Mouse (Mus musculus): ENCODE data around the gene Arfgap2.

The Arfgap2 gene

GRCm38 (mm10) chr2:91259493-91259892 is 5.3 kb upstream of the Arfgap2 start:
- DNase-seq (ENCODE audit: low spot score in 2 of 2) = no peak

DNA sequence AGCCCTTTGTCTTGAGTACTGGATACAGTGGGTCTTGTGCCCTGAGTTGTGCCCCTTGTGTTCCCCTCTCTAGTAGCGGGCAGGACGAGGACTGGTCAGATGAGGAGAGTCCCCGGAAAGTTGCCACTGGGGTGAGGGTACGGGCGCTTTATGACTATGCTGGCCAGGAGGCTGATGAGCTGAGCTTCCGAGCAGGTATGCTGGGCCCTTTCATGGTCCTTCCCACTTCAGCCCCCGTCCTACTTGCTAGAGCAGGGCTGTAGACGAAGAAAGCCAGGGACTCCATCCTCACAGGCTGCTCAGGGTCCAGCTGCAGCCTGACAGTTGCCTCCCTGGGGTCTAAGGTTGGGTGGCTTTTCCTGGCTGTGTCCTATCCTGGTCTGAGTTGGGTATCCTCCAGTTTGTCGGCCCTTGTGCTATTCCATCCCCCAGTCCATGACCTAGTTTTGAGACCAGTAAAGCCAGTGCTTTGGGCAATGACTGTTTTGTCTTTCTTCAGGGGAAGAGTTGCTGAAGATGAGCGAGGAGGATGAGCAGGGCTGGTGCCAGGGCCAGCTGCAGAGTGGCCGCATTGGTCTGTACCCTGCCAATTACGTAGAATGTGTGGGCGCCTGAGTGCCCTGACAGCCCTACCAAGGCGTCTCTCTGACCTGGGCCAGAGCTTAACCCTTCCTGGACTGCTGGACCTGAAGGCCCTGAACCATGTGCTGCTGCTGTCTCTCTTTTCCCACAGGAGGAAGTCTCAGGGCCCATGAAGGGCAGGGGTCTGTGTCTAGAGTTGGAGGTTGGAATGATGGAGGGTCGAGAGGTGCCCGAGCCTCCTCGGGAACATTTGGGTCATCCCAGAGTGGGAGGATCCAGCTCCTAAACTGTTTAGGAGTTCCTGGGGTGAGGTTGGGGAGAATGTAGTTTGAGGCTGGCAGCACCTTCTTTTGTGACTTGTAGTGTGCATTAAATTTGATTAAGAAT is 798 bp upstream of the Arfgap2 start:
- DNase-seq (ENCODE audit: low spot score in 2 of 2) = no peak

- no peak for DNase-seq (ENCODE audit: low spot score in 2 of 2)
Observed at GRCm38 (mm10) chr2:91268042-91268441, 3.3 kb downstream of the Arfgap2 start.

GRCm38 (mm10) chr2:91268706-91269105 is 3.9 kb downstream of the Arfgap2 start:
- no peak for DNase-seq (ENCODE audit: low spot score in 2 of 2)

DNA sequence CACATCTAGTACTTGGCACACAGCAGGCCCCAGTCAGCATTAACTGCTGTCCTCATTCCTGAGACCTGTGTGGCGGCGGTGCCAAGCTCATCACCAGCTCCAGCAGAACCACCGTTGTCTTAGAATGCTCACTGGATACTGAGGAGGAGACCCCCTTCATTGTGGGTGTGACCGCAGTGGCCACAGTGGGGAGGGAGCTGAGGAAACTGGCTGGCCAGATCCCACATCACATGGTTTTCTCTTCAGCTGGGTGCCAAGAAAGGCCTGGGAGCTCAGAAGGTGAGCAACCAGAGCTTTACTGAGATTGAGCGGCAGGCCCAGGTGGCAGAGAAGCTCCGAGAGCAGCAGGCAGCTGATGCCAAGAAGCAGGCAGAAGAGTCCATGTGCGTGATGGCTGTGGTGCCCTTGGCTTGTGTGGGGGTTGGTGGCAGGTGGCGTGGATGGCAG is 4.9 kb downstream of the Arfgap2 start:
- DNase-seq (ENCODE audit: low spot score in 2 of 2) = no peak

- no peak for DNase-seq (ENCODE audit: low spot score in 2 of 2)
Observed at GRCm38 (mm10) chr2:91278749-91279371, 14.1 kb downstream of the Arfgap2 start.

- DNase-seq (ENCODE audit: low spot score in 2 of 2) = no peak
Observed at GRCm38 (mm10) chr2:91279372-91279755, 14.6 kb downstream of the Arfgap2 start.

DNA sequence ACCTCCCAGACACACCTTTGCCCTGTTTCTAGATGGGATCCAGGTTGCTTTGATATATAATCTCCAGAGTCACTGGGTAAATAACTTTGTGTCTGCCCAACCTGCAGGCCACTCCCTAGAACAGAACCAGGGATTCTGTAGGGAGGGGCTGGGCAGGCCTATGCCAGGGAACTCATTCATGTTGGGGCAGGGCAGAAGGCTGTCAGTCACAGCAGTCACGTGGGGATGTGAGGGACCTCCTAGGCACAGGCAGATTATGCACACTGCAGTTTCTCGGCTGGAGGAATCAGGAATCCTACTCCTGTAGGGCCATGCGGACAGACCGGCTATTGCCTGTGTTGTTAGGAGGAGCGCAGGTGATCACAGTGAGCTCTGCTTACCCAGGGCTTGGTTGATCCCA is 16.6 kb downstream of the Arfgap2 start:
- DNase-seq (ENCODE audit: low spot score in 2 of 2) = peak in 1 of 2 experiments; percentile 42

DNA sequence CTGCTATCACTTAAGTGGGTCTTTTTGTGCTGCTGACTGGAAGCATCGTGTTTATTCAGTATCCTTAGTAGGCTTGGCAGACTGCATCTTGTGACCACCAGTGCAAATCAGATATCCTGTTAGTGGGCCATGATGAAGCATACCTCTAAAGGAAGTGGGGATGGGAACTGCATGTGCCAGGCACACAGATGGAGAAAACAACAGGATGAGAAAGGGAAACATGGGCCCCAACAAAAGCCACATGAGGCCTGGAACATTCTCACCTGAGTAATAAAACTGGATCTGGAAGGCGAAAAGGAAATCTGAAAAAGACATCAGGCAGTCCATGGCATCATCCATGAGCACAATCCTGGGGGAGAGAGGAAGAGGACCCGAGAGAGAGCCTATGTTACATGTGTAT is 19.2 kb downstream of the Arfgap2 start:
- no peak for DNase-seq (ENCODE audit: low spot score in 2 of 2)

DNA sequence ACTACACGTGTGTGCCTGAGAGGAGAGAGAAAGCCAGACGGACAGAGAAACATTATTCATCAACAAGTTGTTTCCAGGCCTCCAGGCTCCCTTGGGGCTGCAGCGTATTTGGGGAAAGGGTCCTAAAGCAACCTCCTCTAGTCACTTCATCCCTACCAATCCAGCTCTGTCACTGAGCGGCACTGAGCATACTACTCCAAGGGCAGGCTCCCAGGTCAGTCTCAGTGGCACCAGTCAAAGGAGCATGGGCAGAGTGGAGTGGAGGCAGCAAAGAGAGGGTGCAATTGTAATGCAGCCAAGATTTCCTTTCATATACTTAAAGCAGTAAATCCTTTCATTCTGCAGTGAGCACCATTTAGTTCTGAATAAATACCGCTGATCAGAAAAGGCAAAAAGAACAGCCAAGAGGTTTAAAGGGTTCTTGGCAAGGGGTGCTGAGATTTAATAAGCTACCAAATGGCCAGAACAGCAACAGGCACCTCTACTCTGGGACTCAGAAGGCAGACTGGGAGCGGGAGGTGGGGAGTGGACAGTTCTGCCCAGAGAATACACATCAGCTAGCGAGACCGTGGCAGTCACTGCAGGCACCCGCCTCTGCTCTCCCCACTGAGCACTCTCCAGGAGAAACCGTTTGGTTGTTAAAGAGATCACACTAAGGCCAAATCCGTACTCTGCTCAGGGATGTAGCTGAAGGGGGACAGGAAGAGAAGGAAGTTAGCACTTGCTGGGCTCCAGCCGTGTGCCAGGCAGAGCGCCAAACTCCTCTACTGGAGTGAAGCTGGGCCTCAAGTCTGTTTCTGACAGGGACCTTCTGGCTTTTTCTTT is 19.8 kb downstream of the Arfgap2 start:
- DNase-seq (ENCODE audit: low spot score in 2 of 2) = peak in 1 of 2 experiments; percentile 30

DNA sequence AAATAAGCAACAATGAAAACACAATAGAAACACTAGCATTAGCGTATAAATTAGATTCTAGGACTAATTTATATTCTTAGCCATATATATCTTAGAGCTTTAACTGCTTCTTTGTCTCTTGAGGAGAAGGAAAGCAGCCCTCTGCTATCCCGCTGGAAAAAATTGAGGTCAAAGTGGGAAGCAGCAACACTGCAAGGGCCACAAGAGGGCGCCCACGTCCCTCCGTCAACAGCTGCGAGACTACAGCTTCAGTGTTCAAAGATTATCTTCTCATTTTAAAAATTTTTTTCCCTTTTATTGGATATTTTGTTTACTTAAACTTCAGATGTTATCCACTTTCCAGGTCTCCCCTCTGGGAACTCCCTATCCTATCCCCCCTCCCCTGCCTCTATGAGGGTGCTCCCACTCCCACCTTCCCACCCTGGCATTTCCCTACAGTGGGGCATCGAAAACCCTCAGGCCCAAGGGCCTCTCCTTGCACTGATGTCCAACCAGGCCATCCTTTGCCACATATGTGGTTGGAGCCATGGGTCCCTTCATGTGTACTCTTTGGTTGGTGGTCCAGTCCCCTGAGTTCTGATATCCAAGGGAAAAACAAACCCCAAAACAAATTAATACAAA is 21.2 kb downstream of the Arfgap2 start:
- peak; percentile 70 to 88 for DNase-seq (ENCODE audit: low spot score in 2 of 2)

- DNase-seq (ENCODE audit: low spot score in 2 of 2) = no peak
Observed at GRCm38 (mm10) chr2:91287563-91287962, 22.8 kb downstream of the Arfgap2 start.

DNA sequence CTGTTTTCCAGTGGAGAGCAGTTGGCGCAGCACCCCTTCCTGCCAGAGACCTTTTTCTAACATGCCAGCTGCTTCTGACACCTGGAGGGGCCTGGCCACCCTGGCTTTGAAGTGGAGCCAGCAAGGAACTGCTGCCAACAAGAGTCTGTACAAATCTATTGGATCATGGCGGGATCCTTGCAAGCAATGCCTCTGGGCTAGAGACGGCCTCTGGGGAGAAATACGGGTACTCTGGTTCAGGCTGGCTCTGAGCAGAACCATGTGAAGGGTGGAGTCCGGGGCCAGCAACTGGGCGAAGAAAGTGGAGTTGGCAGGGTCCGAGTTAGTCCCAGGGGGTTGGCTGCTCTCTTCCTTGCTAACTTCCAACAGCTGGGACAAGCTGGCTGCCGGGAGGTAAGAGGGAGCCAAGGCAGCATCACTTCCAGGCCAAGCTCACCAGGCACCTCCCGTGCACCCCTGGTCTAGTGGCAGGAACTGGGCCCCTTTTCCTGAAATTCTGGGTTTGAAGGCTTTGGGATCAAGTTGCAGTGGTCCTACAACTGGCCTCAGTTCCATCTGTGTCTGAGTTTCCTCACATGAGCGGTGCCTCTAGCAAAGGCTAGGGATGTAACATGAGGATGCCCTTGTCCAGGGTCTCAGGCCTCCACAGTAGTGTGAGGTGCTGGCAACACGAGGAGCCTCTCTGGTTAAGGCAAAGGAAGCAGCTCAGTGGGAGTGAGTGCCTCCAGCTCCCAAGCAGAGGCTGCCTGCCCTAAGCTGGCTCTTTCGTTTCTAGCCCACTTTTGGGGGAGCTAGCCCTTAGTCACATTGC is 26.6 kb downstream of the Arfgap2 start:
- DNase-seq (ENCODE audit: low spot score in 2 of 2) = peak in 1 of 2 experiments; percentile 32

DNA sequence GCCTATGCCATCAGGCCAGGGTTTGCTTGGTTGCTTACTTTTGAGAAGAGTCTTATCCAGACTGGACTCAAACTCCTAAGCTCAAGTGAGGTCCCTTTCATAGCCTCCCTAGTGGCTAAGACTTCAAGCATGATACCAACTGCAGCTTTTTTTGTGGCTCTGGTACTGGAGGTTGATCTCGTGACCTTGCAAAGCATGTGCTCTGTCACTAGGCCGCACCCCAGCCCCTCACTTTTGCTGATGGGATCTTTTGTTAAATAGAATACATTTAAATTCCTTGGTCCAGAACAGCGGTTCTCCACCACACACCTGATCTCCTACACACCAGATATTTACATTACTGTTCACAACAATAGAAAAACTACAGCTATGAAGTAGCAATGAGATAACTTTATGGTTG is 29.5 kb downstream of the Arfgap2 start:
- DNase-seq (ENCODE audit: low spot score in 2 of 2) = no peak

DNA sequence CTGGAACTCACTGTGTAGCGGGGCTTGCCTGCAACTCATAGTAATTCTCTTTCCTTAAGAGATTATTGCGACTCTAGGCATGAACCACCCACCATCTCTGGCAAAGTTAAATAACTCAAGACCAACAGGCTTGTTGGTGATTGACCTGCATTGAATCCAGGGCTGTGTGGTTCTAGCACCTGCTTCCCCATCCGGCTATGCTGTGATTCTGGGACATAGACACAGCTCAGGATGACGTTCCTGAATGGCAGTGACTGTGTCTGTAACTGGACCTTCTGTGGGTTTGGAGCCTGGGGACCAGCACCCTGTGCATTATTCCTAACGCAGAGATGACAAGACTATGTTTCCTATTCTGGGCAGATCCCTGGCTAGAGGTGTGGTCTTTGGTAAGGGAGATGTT is 31.1 kb downstream of the Arfgap2 start:
- DNase-seq (ENCODE audit: low spot score in 2 of 2) = no peak

GRCm38 (mm10) chr2:91299156-91299555 is 34.4 kb downstream of the Arfgap2 start:
- DNase-seq (ENCODE audit: low spot score in 2 of 2) = no peak

- DNase-seq (ENCODE audit: low spot score in 2 of 2) = no peak
Observed at GRCm38 (mm10) chr2:91300784-91301183, 36.0 kb downstream of the Arfgap2 start.

- no peak for DNase-seq (ENCODE audit: low spot score in 2 of 2)
Observed at GRCm38 (mm10) chr2:91301836-91302235, 37.1 kb downstream of the Arfgap2 start.

DNA sequence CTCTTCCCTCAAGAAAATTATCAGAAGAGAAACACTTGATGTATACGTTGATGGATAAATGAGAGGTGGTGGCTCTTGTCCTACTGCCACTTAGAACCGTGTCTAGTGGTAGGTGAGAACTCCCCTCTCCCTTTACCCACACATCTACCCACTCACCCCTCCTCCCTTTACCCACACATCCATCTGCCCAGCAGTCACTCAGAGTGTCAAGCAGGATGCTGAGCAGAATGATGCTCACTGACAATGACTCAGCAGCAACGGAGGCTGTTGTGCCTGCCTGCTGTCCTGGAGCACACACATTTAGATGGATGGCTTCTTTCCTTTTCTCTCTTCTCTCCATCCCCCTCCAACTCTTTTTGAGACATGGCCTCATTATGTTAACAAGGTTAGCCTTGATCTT is 38.1 kb downstream of the Arfgap2 start:
- no peak for DNase-seq (ENCODE audit: low spot score in 2 of 2)

DNA sequence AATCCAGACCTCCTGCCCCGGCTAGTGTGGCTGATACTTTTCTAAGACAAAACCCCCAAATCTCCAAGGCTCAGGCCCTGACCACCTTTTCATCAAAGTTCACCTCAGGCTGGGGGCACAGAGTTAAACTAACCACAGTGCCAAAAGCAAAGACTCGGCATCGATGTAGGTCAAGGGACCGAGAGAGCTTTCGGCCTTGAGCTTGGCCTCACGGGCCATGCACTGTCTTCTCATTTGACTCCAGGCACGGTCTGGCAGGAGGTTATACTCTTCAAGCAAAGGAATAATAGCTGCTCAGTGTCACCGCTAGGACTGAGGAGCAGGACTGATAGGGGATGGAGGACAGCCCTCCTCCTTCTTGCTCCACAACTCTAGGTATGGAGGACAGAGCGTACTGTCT is 41.2 kb downstream of the Arfgap2 start:
- DNase-seq (ENCODE audit: low spot score in 2 of 2) = no peak

DNA sequence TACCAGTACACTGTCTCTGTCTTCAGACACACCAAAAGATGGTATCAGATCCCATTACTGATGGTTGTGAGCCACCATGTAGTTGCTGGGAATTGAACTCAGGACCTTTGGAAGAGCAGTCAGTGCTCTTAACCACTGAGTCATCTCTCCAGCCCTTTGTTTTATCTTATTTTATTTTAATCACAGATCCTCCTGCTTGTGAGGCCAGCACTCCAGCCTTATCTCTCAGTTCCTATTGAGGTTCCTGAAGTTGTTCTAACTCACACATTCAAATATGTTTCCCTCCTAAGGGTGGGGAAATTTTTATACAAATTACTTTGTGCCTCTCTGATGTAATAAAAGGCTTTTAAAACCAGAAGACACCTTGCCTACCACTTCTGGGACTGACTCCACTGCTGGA is 41.8 kb downstream of the Arfgap2 start:
- no peak for DNase-seq (ENCODE audit: low spot score in 2 of 2)
